30 mouse cellular contexts compared by ENCODE assay signal in genomic region chr5:29171165-29171564, GRCm38 (mm10). TPM values are rescaled to one million over a fixed set of nuclear protein-coding genes. Genes with fewer than 3 reads are reported as not detected.
DNase-seq lines count a peak whose midpoint lies in the region; ATAC-seq and TF ChIP-seq lines count a peak whose summit lies in the region.
"Had no signal": no experiment of that assay in that cellular context is flagged by ENCODE, and none has a peak within 500 bp of the region (broad histone marks: within the 10 kb centered on the region; RNA-seq: fewer than 3 reads in every experiment).

No protein-coding gene starts in this region.

- no peak overlapping the region for H3K4me2 ChIP-seq in lung, postnatal 0 days (replicated peaks; ENCODE audit: low read depth, low read length)
- H3K4me2 ChIP-seq: embryonic facial prominence, embryonic 12.5 days; embryonic facial prominence, embryonic 15.5 days; forebrain, embryonic 12.5 days; forebrain, embryonic 15.5 days; heart, embryonic 13.5 days; hindbrain, embryonic 12.5 days; intestine, embryonic 15.5 days had no signal

- ATAC-seq in lung, postnatal 0 days = no peak
- ATAC-seq in Patski = peak; percentile 68
- ATAC-seq: CD4-positive, CD25-positive, alpha-beta regulatory T cell, adult 4 months; forebrain, embryonic 15.5 days; hindbrain, embryonic 16.5 days; intestine, embryonic 15.5 days had no signal

- no peak overlapping the region for H3K27ac ChIP-seq in lung, postnatal 0 days (ENCODE audit: low read length)
- no peak overlapping the region for H3K27ac ChIP-seq in ES-E14 (ENCODE audit: insufficient read depth, low read depth, low read length, poor library complexity, severe bottlenecking)
- H3K27ac ChIP-seq: embryonic facial prominence, embryonic 12.5 days; embryonic facial prominence, embryonic 15.5 days; forebrain, embryonic 12.5 days; forebrain, embryonic 15.5 days; gastrocnemius, adult 2 months; heart, embryonic 10.5 days; heart, embryonic 13.5 days; hindbrain, embryonic 12.5 days; intestine, embryonic 15.5 days had no signal

- peak; percentile 24 for DNase-seq in lung, postnatal 0 days (ENCODE audit: low spot score)
- no peak for DNase-seq in lung, adult 2 months
- peak; percentile 15 for DNase-seq in ES-E14 (ENCODE audit: low read depth, low spot score)
- DNase-seq in Patski (ENCODE audit: low read depth, low spot score) = peak; percentile 2
- no peak for DNase-seq in kidney, postnatal 25 days
- no peak for DNase-seq in kidney, postnatal 14 days
- DNase-seq: adrenal gland, adult 2 months; adrenal gland, postnatal 14 days; cerebellum, adult 11 months; cerebellum, adult 2 months; cerebellum, adult 9-11 months; cerebellum, postnatal 25 days; gastrocnemius, adult 2 months; gastrocnemius, postnatal 14 days; heart, adult 18-20 months; heart, postnatal 14 days; heart, postnatal 4 days; kidney, adult 11 months had no signal

- H3K9me3 ChIP-seq in lung, postnatal 0 days (ENCODE audit: low read length) = no peaks in the 10 kb centered on the region
- no peaks in the 10 kb centered on the region for H3K9me3 ChIP-seq in ES-E14 (ENCODE audit: control insufficient read depth, insufficient read depth, low read depth, low read length)
- H3K9me3 ChIP-seq: embryonic facial prominence, embryonic 12.5 days; embryonic facial prominence, embryonic 15.5 days; forebrain, embryonic 12.5 days; forebrain, embryonic 15.5 days; G1E; heart, embryonic 10.5 days; heart, embryonic 13.5 days; hindbrain, embryonic 12.5 days; intestine, embryonic 15.5 days had no signal

- no peaks in the 10 kb centered on the region for H3K36me3 ChIP-seq in lung, postnatal 0 days (ENCODE audit: insufficient read depth, low read length)
- no peaks in the 10 kb centered on the region for H3K36me3 ChIP-seq in ES-E14 (ENCODE audit: control insufficient read depth, insufficient read depth, low read length, poor library complexity, severe bottlenecking)
- H3K36me3 ChIP-seq: embryonic facial prominence, embryonic 12.5 days; embryonic facial prominence, embryonic 15.5 days; forebrain, embryonic 12.5 days; forebrain, embryonic 15.5 days; G1E; heart, embryonic 10.5 days; heart, embryonic 13.5 days; hindbrain, embryonic 12.5 days; intestine, embryonic 15.5 days had no signal

- TF ChIP-seq CTCF in lung, postnatal 0 days (IDR thresholded peaks at IDR 0.05) = no peak
- no peak for TF ChIP-seq CTCF in lung, adult 2 months (IDR thresholded peaks at IDR 0.05; ENCODE audit: insufficient read depth, low read length)
- TF ChIP-seq CTCF in Patski (IDR thresholded peaks at IDR 0.05) = no peak

- no peak for TF ChIP-seq POLR2A in lung, adult 2 months (IDR thresholded peaks at IDR 0.05; ENCODE audit: borderline replicate concordance, extremely low read depth, low read depth, low read length)

- H3K4me3 ChIP-seq in lung, postnatal 0 days (ENCODE audit: low read depth, low read length) = no peak overlapping the region
- no peak overlapping the region for H3K4me3 ChIP-seq in lung, adult 2 months (replicated peaks; ENCODE audit: extremely low read depth, low read depth, low read length)
- no peak overlapping the region for H3K4me3 ChIP-seq in ES-E14 (ENCODE audit: insufficient read depth in 1 of 2, low read depth in 1 of 2, low read length in 2 of 2, poor library complexity in 1 of 2, severe bottlenecking in 1 of 2)
- H3K4me3 ChIP-seq: embryonic facial prominence, embryonic 12.5 days; embryonic facial prominence, embryonic 15.5 days; forebrain, embryonic 12.5 days; forebrain, embryonic 15.5 days; gastrocnemius, adult 2 months; heart, embryonic 10.5 days; heart, embryonic 13.5 days; hindbrain, embryonic 12.5 days; intestine, embryonic 15.5 days had no signal

- no peaks in the 10 kb centered on the region for H3K4me1 ChIP-seq in lung, postnatal 0 days (ENCODE audit: insufficient read depth, low read depth, low read length)
- no peaks in the 10 kb centered on the region for H3K4me1 ChIP-seq in lung, adult 2 months (ENCODE audit: control insufficient read depth, insufficient read depth, low read length)
- no peaks in the 10 kb centered on the region for H3K4me1 ChIP-seq in ES-E14 (ENCODE audit: control insufficient read depth in 2 of 2, insufficient read depth in 2 of 2, low read length in 2 of 2, poor library complexity in 1 of 2)
- H3K4me1 ChIP-seq: embryonic facial prominence, embryonic 12.5 days; embryonic facial prominence, embryonic 15.5 days; forebrain, embryonic 15.5 days; heart, embryonic 10.5 days; heart, embryonic 13.5 days; intestine, embryonic 15.5 days had no signal

- CTCF ChIA-PET in Patski (lab: Charles Lee) = interaction anchor here (0.8 to 2.0 kb wide), 3 partner anchors 10 to 24 kb away, joined by 3 to 5 read pairs (median 4); no protein-coding TSS in a partner anchor

- 0 out of 2 replicates have a peak, but pooled peaks have one; percentile 28 for TF ChIP-seq EP300 in lung, postnatal 0 days (IDR thresholded peaks at IDR 0.05)

- POLR2A ChIA-PET in Patski (lab: Charles Lee) = interaction anchor here (0.6 to 0.9 kb wide), 2 partner anchors 423 to 1009 kb away, joined by 3 to 4 read pairs; no protein-coding TSS in a partner anchor

- no peaks in the 10 kb centered on the region for H3K27me3 ChIP-seq in lung, postnatal 0 days (replicated peaks; ENCODE audit: insufficient read depth, low read length)
- H3K27me3 ChIP-seq in Patski = no peaks in the 10 kb centered on the region
- H3K27me3 ChIP-seq: embryonic facial prominence, embryonic 12.5 days; embryonic facial prominence, embryonic 15.5 days; forebrain, embryonic 12.5 days; forebrain, embryonic 15.5 days; heart, embryonic 13.5 days; hindbrain, embryonic 12.5 days; intestine, embryonic 15.5 days had no signal

- in situ Hi-C loops in ES-E14 (cut with MboI; ENCODE audit: low sequenced_read_pairs in 2 of 2, unreplicated experiment in 2 of 2) (no loop called here), Patski (cut with MboI; ENCODE audit: low pct_unique_long_range_greater_than_20kb) (no loop called here)

- no peak overlapping the region for H3K9ac ChIP-seq in lung, postnatal 0 days (replicated peaks; ENCODE audit: low read depth)
- H3K9ac ChIP-seq in ES-E14 (ENCODE audit: insufficient read depth, low read depth, low read length, poor library complexity, severe bottlenecking) = no peak overlapping the region
- H3K9ac ChIP-seq: embryonic facial prominence, embryonic 12.5 days; embryonic facial prominence, embryonic 15.5 days; forebrain, embryonic 12.5 days; forebrain, embryonic 15.5 days; heart, embryonic 13.5 days; hindbrain, embryonic 12.5 days; intestine, embryonic 15.5 days had no signal

TF ChIP-seq in ES-E14, 5 proteins besides CTCF, POLR2A, EP300 and RAD21:
- TF ChIP-seq HCFC1 (IDR thresholded peaks at IDR 0.05; ENCODE audit: borderline replicate concordance, insufficient read depth, low read length) (no peak), ZC3H11A (IDR thresholded peaks at IDR 0.05; ENCODE audit: borderline replicate concordance, low read depth, low read length) (no peak), CHD2 (IDR thresholded peaks at IDR 0.05; ENCODE audit: low read depth, low read length) (no peak), MAFK (IDR thresholded peaks at IDR 0.05; ENCODE audit: insufficient read depth, low read depth, low read length) (no peak), ZNF384 (IDR thresholded peaks at IDR 0.05; ENCODE audit: low read depth, low read length) (peak; percentile 87)

RNA-seq across cellular contexts. Expression of gene Rnf32, which starts 24.6 kb away (rescaled TPM):
- polyA plus RNA-seq in lung, postnatal 0 days (2015; fragmentation: Nextera tagmentation; extraction: Ambion mirVana) = 2.3 and 5.2 TPM in 2 replicates
- polyA plus RNA-seq in lung, adult 2 months (2012; rRNA removed) = 1.4 and 2.9 TPM in 2 replicates
- 2.4 and 5.7 TPM in 2 replicates for total RNA-seq in ES-E14 (2012; rRNA removed)
- 17.6 TPM for polyA plus RNA-seq in Patski (2021)
- total RNA-seq: common myeloid progenitor, adult 5-6 weeks had no signal

Comparison
In these comparisons a context has a peak if more than half of its experiments do, and no peak if none do; other contexts are left out.
1. DNase-seq: peak in lung, postnatal 0 days (single experiment), ES-E14 (single experiment) and Patski (single experiment); none in lung, adult 2 months (single experiment), kidney, postnatal 25 days (0 of 2) and kidney, postnatal 14 days (single experiment).